Mouse (Mus musculus) kidney, adult 2 months (tissue): ENCODE results near the gene Smok2b.
"Not testable (repeated sequence)": the region's sequence is repeated elsewhere in the genome, so short reads cannot be mapped to it uniquely, and the experiment has no call there.

Experiments
- CTCF ChIP-seq: fragments of 200-500 bp; conservative IDR thresholded peaks from 2 replicates; pipeline ENCODE4 v1.5.1; 2011; ENCODE audit warnings: low read depth, mild to moderate bottlenecking, control low read depth, low read length, moderate library complexity, mixed read lengths; ENCODE audit not compliant: insufficient read depth, insufficient read length
- POLR2A ChIP-seq: fragments of 200-500 bp; IDR thresholded peaks from one replicate; pipeline ENCODE4 v1.6.1; 2011; ENCODE audit warnings: low read depth, low read length, control low read depth

DNA sequence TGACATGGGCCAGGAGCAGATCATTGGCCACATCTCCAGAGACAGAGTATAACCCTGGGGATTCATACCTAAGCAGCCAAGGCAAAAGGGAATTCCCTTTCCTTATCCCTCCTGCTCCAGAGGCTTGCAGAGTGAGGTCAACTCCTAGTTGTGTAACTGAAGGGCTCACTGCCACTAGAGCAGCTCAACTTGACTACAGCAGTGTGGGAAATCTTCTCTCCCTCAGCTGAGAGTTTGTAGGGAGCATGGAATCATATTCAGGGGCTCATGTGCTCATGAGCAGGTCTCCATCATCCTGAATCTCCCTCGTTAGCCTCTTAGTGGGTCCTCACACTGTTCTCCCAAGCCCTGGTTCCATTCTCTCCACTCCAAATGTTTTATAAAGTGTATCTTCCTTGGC, 24.8 kb upstream of the Smok2b start:
- not testable (repeated sequence) for TF ChIP-seq POLR2A, CTCF
